Mouse (Mus musculus): ENCODE measurements around the gene Cyb561. TPM values are rescaled to one million over a fixed set of nuclear protein-coding genes. Genes with fewer than 3 reads are reported as not detected.

Gene Cyb561
- polyA plus RNA-seq, 1 experiment from 2014 or later: 0.79 TPM

- 51% methylated on average over 2 of the region's 2 CpGs for WGBS (ENCODE audit: insufficient replicate concordance)
- no peaks in the 10 kb centered on the region for H3K4me1 ChIP-seq (ENCODE audit: control insufficient read depth, low read depth, low read length)
- no peak overlapping the region for H3K27ac ChIP-seq (ENCODE audit: low read length)
- no peak overlapping the region for H3K9ac ChIP-seq (ENCODE audit: low read depth, low read length)
- no peaks in the 10 kb centered on the region for H3K9me3 ChIP-seq (replicated peaks; ENCODE audit: control insufficient read depth, low read length)
- peaks cover 7% of the 10 kb centered on the region for H3K27me3 ChIP-seq (ENCODE audit: control insufficient read depth, insufficient read depth, low read depth, low read length)
- H3K4me2 ChIP-seq (ENCODE audit: low read depth, low read length): no peak overlapping the region
- H3K36me3 ChIP-seq (ENCODE audit: control insufficient read depth, insufficient read depth): no peaks in the 10 kb centered on the region
- no peak for ATAC-seq (ENCODE audit: low read depth)
- no peak overlapping the region for H3K4me3 ChIP-seq (ENCODE audit: low read depth, low read length)
Observed at GRCm38 (mm10) chr11:105978232-105978631, 25.1 kb upstream of the Cyb561 start.

- Histone ChIP-seq H3K4me1 (ENCODE audit: control insufficient read depth, low read depth, low read length) (no peaks in the 10 kb centered on the region), H3K9me3 (replicated peaks; ENCODE audit: control insufficient read depth, low read length) (no peaks in the 10 kb centered on the region), H3K9ac (ENCODE audit: low read depth, low read length) (no peak overlapping the region), H3K27me3 (ENCODE audit: control insufficient read depth, insufficient read depth, low read depth, low read length) (peaks cover 23% of the 10 kb centered on the region), H3K36me3 (ENCODE audit: control insufficient read depth, insufficient read depth) (no peaks in the 10 kb centered on the region), H3K4me2 (ENCODE audit: low read depth, low read length) (no peak overlapping the region), H3K4me3 (ENCODE audit: low read depth, low read length) (no peak overlapping the region), H3K27ac (ENCODE audit: low read length) (no peak overlapping the region)
- WGBS (ENCODE audit: insufficient replicate concordance): 63% methylated on average over 5 of the region's 5 CpGs
- no peak for ATAC-seq (ENCODE audit: low read depth)
Observed at GRCm38 (mm10) chr11:105975636-105976035, 22.5 kb upstream of the Cyb561 start.

GRCm38 (mm10) chr11:105975050-105975449 lies 21.9 kb upstream of the Cyb561 start:
- Histone ChIP-seq H3K9ac (ENCODE audit: low read depth, low read length) (no peak overlapping the region), H3K36me3 (ENCODE audit: control insufficient read depth, insufficient read depth) (no peaks in the 10 kb centered on the region), H3K4me1 (ENCODE audit: control insufficient read depth, low read depth, low read length) (no peaks in the 10 kb centered on the region), H3K4me3 (ENCODE audit: low read depth, low read length) (no peak overlapping the region), H3K9me3 (replicated peaks; ENCODE audit: control insufficient read depth, low read length) (no peaks in the 10 kb centered on the region), H3K27me3 (ENCODE audit: control insufficient read depth, insufficient read depth, low read depth, low read length) (peaks cover 28% of the 10 kb centered on the region), H3K4me2 (ENCODE audit: low read depth, low read length) (no peak overlapping the region), H3K27ac (ENCODE audit: low read length) (no peak overlapping the region)
- WGBS (ENCODE audit: insufficient replicate concordance): 46% methylated on average over 3 of the region's 3 CpGs
- ATAC-seq (ENCODE audit: low read depth): no peak

- H3K4me1 ChIP-seq (ENCODE audit: control insufficient read depth, low read depth, low read length): no peaks in the 10 kb centered on the region
- peaks cover 31% of the 10 kb centered on the region for H3K27me3 ChIP-seq (ENCODE audit: control insufficient read depth, insufficient read depth, low read depth, low read length)
- no peak overlapping the region for H3K4me3 ChIP-seq (ENCODE audit: low read depth, low read length)
- no peak for ATAC-seq (ENCODE audit: low read depth)
- no peak overlapping the region for H3K27ac ChIP-seq (ENCODE audit: low read length)
- H3K9ac ChIP-seq (ENCODE audit: low read depth, low read length): no peak overlapping the region
- H3K9me3 ChIP-seq (replicated peaks; ENCODE audit: control insufficient read depth, low read length): no peaks in the 10 kb centered on the region
- no peak overlapping the region for H3K4me2 ChIP-seq (ENCODE audit: low read depth, low read length)
- no peaks in the 10 kb centered on the region for H3K36me3 ChIP-seq (ENCODE audit: control insufficient read depth, insufficient read depth)
- WGBS (ENCODE audit: insufficient replicate concordance): 78% methylated on average over 6 of the region's 6 CpGs
Observed at GRCm38 (mm10) chr11:105974593-105974992, 21.5 kb upstream of the Cyb561 start.

GRCm38 (mm10) chr11:105969516-105969915 lies 16.4 kb upstream of the Cyb561 start:
- Histone ChIP-seq H3K4me3 (ENCODE audit: low read depth, low read length) (no peak overlapping the region), H3K27me3 (ENCODE audit: control insufficient read depth, insufficient read depth, low read depth, low read length) (peaks cover 67% of the 10 kb centered on the region), H3K27ac (ENCODE audit: low read length) (no peak overlapping the region), H3K36me3 (ENCODE audit: control insufficient read depth, insufficient read depth) (no peaks in the 10 kb centered on the region), H3K4me1 (ENCODE audit: control insufficient read depth, low read depth, low read length) (no peaks in the 10 kb centered on the region; the same call in 1 of the 2 replicates), H3K9ac (ENCODE audit: low read depth, low read length) (no peak overlapping the region), H3K9me3 (replicated peaks; ENCODE audit: control insufficient read depth, low read length) (no peaks in the 10 kb centered on the region), H3K4me2 (ENCODE audit: low read depth, low read length) (no peak overlapping the region)
- no peak for ATAC-seq (ENCODE audit: low read depth)
- WGBS (ENCODE audit: insufficient replicate concordance): 19% methylated on average over 1 of the region's 1 CpGs

GRCm38 (mm10) chr11:105968948-105969347 lies 15.8 kb upstream of the Cyb561 start:
- Histone ChIP-seq H3K27ac (ENCODE audit: low read length) (no peak overlapping the region), H3K4me1 (ENCODE audit: control insufficient read depth, low read depth, low read length) (no peaks in the 10 kb centered on the region; the same call in 1 of the 2 replicates), H3K9me3 (replicated peaks; ENCODE audit: control insufficient read depth, low read length) (no peaks in the 10 kb centered on the region), H3K4me3 (ENCODE audit: low read depth, low read length) (no peak overlapping the region), H3K36me3 (ENCODE audit: control insufficient read depth, insufficient read depth) (no peaks in the 10 kb centered on the region), H3K27me3 (ENCODE audit: control insufficient read depth, insufficient read depth, low read depth, low read length) (peaks cover 64% of the 10 kb centered on the region), H3K9ac (ENCODE audit: low read depth, low read length) (no peak overlapping the region), H3K4me2 (ENCODE audit: low read depth, low read length) (no peak overlapping the region)
- no peak for ATAC-seq (ENCODE audit: low read depth)
- 39% methylated on average over 10 of the region's 10 CpGs for WGBS (ENCODE audit: insufficient replicate concordance)

- Histone ChIP-seq H3K27me3 (ENCODE audit: control insufficient read depth, insufficient read depth, low read depth, low read length) (peaks cover 62% of the 10 kb centered on the region), H3K36me3 (ENCODE audit: control insufficient read depth, insufficient read depth) (no peaks in the 10 kb centered on the region)
- ATAC-seq (ENCODE audit: low read depth): no peak
Observed at GRCm38 (mm10) chr11:105967741-105968574, 14.8 kb upstream of the Cyb561 start, which contains the start of gene Ace. Gene Ace, plus strand, starts transcription at chr11:105967945.

GRCm38 (mm10) chr11:105966288-105966687 lies 13.2 kb upstream of the Cyb561 start:
- 40% methylated on average over 4 of the region's 4 CpGs for WGBS (ENCODE audit: insufficient replicate concordance)
- Histone ChIP-seq H3K9me3 (replicated peaks; ENCODE audit: control insufficient read depth, low read length) (no peaks in the 10 kb centered on the region), H3K9ac (ENCODE audit: low read depth, low read length) (no peak overlapping the region), H3K4me1 (ENCODE audit: control insufficient read depth, low read depth, low read length) (no peaks in the 10 kb centered on the region; the same call in 1 of the 2 replicates), H3K27ac (ENCODE audit: low read length) (no peak overlapping the region), H3K4me2 (ENCODE audit: low read depth, low read length) (no peak overlapping the region), H3K27me3 (ENCODE audit: control insufficient read depth, insufficient read depth, low read depth, low read length) (peaks cover 51% of the 10 kb centered on the region), H3K4me3 (ENCODE audit: low read depth, low read length) (no peak overlapping the region), H3K36me3 (ENCODE audit: control insufficient read depth, insufficient read depth) (no peaks in the 10 kb centered on the region)
- no peak for ATAC-seq (ENCODE audit: low read depth)

More at GRCm38 (mm10) chr11:105967741-105968574, 14.8 kb upstream of the Cyb561 start, which contains the start of gene Ace:
- Histone ChIP-seq H3K4me3 (ENCODE audit: low read depth, low read length) (peak within 1 kb of the TSS; percentile 49), H3K4me1 (ENCODE audit: control insufficient read depth, low read depth, low read length) (no peaks in the 10 kb centered on the region; the same call in 1 of the 2 replicates), H3K9ac (ENCODE audit: low read depth, low read length) (no peak within 1 kb of the TSS), H3K4me2 (ENCODE audit: low read depth, low read length) (peak within 1 kb of the TSS; percentile 59), H3K9me3 (replicated peaks; ENCODE audit: control insufficient read depth, low read length) (no peaks in the 10 kb centered on the region), H3K27ac (ENCODE audit: low read length) (no peak within 1 kb of the TSS)
- WGBS (ENCODE audit: insufficient replicate concordance): under 1% methylated on average over 67 of the region's 76 CpGs

GRCm38 (mm10) chr11:105964691-105965090 lies 11.6 kb upstream of the Cyb561 start:
- Histone ChIP-seq H3K9ac (ENCODE audit: low read depth, low read length) (no peak overlapping the region), H3K4me2 (ENCODE audit: low read depth, low read length) (no peak overlapping the region), H3K4me1 (ENCODE audit: control insufficient read depth, low read depth, low read length) (no peaks in the 10 kb centered on the region; the same call in 1 of the 2 replicates), H3K4me3 (ENCODE audit: low read depth, low read length) (no peak overlapping the region), H3K27ac (ENCODE audit: low read length) (no peak overlapping the region), H3K9me3 (replicated peaks; ENCODE audit: control insufficient read depth, low read length) (no peaks in the 10 kb centered on the region), H3K27me3 (ENCODE audit: control insufficient read depth, insufficient read depth, low read depth, low read length) (peaks cover 39% of the 10 kb centered on the region), H3K36me3 (ENCODE audit: control insufficient read depth, insufficient read depth) (no peaks in the 10 kb centered on the region)
- ATAC-seq (ENCODE audit: low read depth): no peak
- 53% methylated on average over 5 of the region's 5 CpGs for WGBS (ENCODE audit: insufficient replicate concordance)
